Mouse (Mus musculus) ES-E14 (cell line): ENCODE data around the gene Rln3.

Experiments used
- CHD2 ChIP-seq: IDR thresholded peaks from 2 replicates; pipeline ENCODE4 v1.6.1; 2014; ENCODE audit warnings: mild to moderate bottlenecking, low read depth, low read length, inconsistent platforms
- ZC3H11A ChIP-seq: IDR thresholded peaks from 2 replicates; pipeline ENCODE4 v1.6.1; 2012; ENCODE audit warnings: low read depth, mild to moderate bottlenecking, inconsistent platforms, low read length, borderline replicate concordance
- ZNF384 ChIP-seq: IDR thresholded peaks from 2 replicates; pipeline ENCODE4 v1.6.1; 2012; ENCODE audit warnings: low read depth, low read length, inconsistent platforms

- TF ChIP-seq ZC3H11A = no peak
- no peak for TF ChIP-seq ZNF384
- no peak for TF ChIP-seq CHD2
Measured at GRCm38 (mm10) chr8:83999825-84000224, 45.0 kb downstream of the Rln3 start.
